Mouse (Mus musculus) kidney, adult 2 months (tissue): ENCODE measurements around the gene Creb5. TPM values are rescaled to one million over a fixed set of nuclear protein-coding genes. Genes with fewer than 3 reads are reported as not detected.
A peak's percentile ranks its signal among the peaks of the same experiment; 100 is the strongest.

ENCODE experiments used
- DNase-seq: peaks from one replicate; pipeline ENCODE4 v3.0.0; 2021
- H3K27ac ChIP-seq: fragments of 200-500 bp; 2 replicates; pipeline ENCODE4 v1.5.1; 2012; ENCODE audit warnings: low read depth, low read length, control low read depth, inconsistent platforms; ENCODE audit not compliant: insufficient read depth
- H3K27me3 ChIP-seq: fragments of 200-500 bp; replicated peaks from 2 replicates; pipeline ENCODE4 v1.6.1; 2012; ENCODE audit warnings: mild to moderate bottlenecking, moderate library complexity, low read length, inconsistent platforms; ENCODE audit not compliant: control insufficient read depth, insufficient read depth
- H3K36me3 ChIP-seq: fragments of 200-500 bp; 2 replicates; pipeline ENCODE4 v1.6.1; 2012; ENCODE audit warnings: mild to moderate bottlenecking, moderate library complexity, low read length, inconsistent platforms; ENCODE audit not compliant: control insufficient read depth, insufficient read depth
- H3K4me1 ChIP-seq: fragments of 200-500 bp; 2 replicates; pipeline ENCODE4 v1.6.1; 2011; ENCODE audit warnings: low read length; ENCODE audit not compliant: control insufficient read depth, insufficient read depth
- H3K4me3 ChIP-seq: fragments of 200-500 bp; 2 replicates; pipeline ENCODE4 v1.5.1; 2011; ENCODE audit warnings: mild to moderate bottlenecking, low read depth, low read length, control low read depth; ENCODE audit not compliant: insufficient read depth
- CTCF ChIP-seq: fragments of 200-500 bp; conservative IDR thresholded peaks from 2 replicates; pipeline ENCODE4 v1.5.1; 2011; ENCODE audit warnings: low read depth, mild to moderate bottlenecking, control low read depth, low read length, moderate library complexity, mixed read lengths; ENCODE audit not compliant: insufficient read depth, insufficient read length
- POLR2A ChIP-seq: fragments of 200-500 bp; IDR thresholded peaks from one replicate; pipeline ENCODE4 v1.6.1; 2011; ENCODE audit warnings: low read depth, low read length, control low read depth
- WGBS: fragments of 180-500 bp; shearing (Covaris S2); methylation state at CpG from one replicate; pipeline ENCODE4 v1.1.7; 2018; 5-methylcytosine and 5-hydroxymethylcytosine counted together
- polyA plus RNA-seq: library from polyadenylated mRNA; depleted of rRNA; stranded (reverse); fragments of >200 nt; gene quantifications from 2 replicates; pipeline ENCODE4 v1.2.3, GENCODE M21; 2012

The Creb5 gene
- polyA plus RNA-seq, 1 experiment, result 0.67 TPM

- TF ChIP-seq POLR2A (no peak), CTCF (no peak)
- WGBS, result 98% methylated on average over 3 of the region's 3 CpGs
Measured at GRCm38 (mm10) chr6:53575836-53576235, 288.8 kb downstream of the Creb5 start.

GRCm38 (mm10) chr6:53576841-53577240 is 289.8 kb downstream of the Creb5 start:
- Histone ChIP-seq H3K36me3 (no peaks in the 10 kb centered on the region), H3K4me1 (no peaks in the 10 kb centered on the region), H3K4me3 (no peak overlapping the region), H3K27me3 (no peaks in the 10 kb centered on the region), H3K27ac (no peak overlapping the region)
- WGBS, result 86% methylated on average over 6 of the region's 6 CpGs
- no peak for TF ChIP-seq POLR2A
- no peak for DNase-seq

More at GRCm38 (mm10) chr6:53575836-53576235, 288.8 kb downstream of the Creb5 start:
- Histone ChIP-seq H3K27me3 (no peaks in the 10 kb centered on the region), H3K4me1 (no peaks in the 10 kb centered on the region), H3K27ac (no peak overlapping the region), H3K36me3 (no peaks in the 10 kb centered on the region), H3K4me3 (no peak overlapping the region)
- DNase-seq, result no peak

GRCm38 (mm10) chr6:53577776-53578175 is 290.7 kb downstream of the Creb5 start:
- Histone ChIP-seq H3K27me3 (no peaks in the 10 kb centered on the region), H3K27ac (no peak overlapping the region), H3K36me3 (no peaks in the 10 kb centered on the region), H3K4me3 (no peak overlapping the region), H3K4me1 (no peaks in the 10 kb centered on the region)
- 72% methylated on average over 3 of the region's 3 CpGs for WGBS
- TF ChIP-seq CTCF (no peak), POLR2A (no peak)
- DNase-seq, result no peak

DNA sequence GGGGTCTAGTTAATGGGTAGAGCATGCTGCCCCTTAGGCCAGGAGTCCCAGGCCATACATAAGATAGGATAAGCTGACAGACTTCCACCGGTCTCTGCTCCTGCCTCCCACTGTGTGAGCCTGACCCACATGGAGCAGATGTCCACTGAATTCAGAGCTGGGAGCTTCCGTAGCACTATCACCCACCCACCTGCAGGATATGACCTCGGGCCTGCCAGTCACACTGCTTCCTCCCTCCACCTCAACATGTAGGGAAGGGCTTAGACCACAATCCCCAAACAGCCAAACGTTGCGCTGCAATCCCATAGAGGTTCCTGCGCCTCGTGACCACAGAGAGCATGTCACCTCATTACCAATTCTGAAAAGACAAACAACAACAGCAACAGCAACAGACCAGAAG is 293.3 kb downstream of the Creb5 start:
- Histone ChIP-seq H3K27me3 (no peaks in the 10 kb centered on the region), H3K4me3 (no peak overlapping the region), H3K4me1 (no peaks in the 10 kb centered on the region), H3K27ac (no peak overlapping the region), H3K36me3 (no peaks in the 10 kb centered on the region)
- no peak for DNase-seq
- TF ChIP-seq CTCF (no peak), POLR2A (no peak)
- WGBS, result 80% methylated on average over 7 of the region's 7 CpGs

- 68% methylated on average over 19 of the region's 19 CpGs for WGBS
- Histone ChIP-seq H3K4me3 (no peak overlapping the region), H3K27me3 (no peaks in the 10 kb centered on the region), H3K27ac (no peak overlapping the region), H3K36me3 (no peaks in the 10 kb centered on the region), H3K4me1 (no peaks in the 10 kb centered on the region)
- no peak for DNase-seq
- no peak for TF ChIP-seq CTCF
- TF ChIP-seq POLR2A, result no peak
Measured at GRCm38 (mm10) chr6:53583234-53583875, 296.3 kb downstream of the Creb5 start.

- Histone ChIP-seq H3K4me1 (no peaks in the 10 kb centered on the region), H3K27ac (no peak overlapping the region), H3K4me3 (no peak overlapping the region), H3K27me3 (no peaks in the 10 kb centered on the region), H3K36me3 (no peaks in the 10 kb centered on the region)
- DNase-seq, result no peak
- WGBS, result 54% methylated on average over 10 of the region's 10 CpGs
- TF ChIP-seq POLR2A, result no peak
- no peak for TF ChIP-seq CTCF
Measured at GRCm38 (mm10) chr6:53584718-53585405, 297.8 kb downstream of the Creb5 start.

DNA sequence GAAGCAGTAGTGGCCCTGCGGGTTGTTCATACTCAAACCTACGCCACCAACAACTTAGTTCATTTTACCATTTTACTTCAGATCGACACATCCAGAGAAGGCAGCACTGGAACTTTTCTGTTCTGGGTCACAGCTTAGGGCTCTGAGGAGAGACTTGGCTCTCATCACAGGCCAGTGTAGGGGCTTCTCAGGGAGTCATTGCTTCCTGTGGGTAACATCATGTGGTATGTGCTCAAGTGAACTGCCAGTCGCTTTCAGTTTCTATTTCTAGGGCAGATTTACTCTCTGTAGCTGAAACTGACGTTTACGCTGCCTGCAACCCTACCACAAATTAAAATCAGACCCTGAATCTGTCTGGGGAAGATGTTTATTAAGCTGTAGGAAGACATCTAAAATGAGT is 302.7 kb downstream of the Creb5 start:
- Histone ChIP-seq H3K27ac (no peak overlapping the region), H3K4me1 (no peaks in the 10 kb centered on the region), H3K27me3 (no peaks in the 10 kb centered on the region), H3K4me3 (no peak overlapping the region), H3K36me3 (no peaks in the 10 kb centered on the region)
- peak; percentile 4 for DNase-seq
- no peak for TF ChIP-seq POLR2A
- no peak for TF ChIP-seq CTCF
- WGBS, result 69% methylated on average over 6 of the region's 6 CpGs
